12 mouse cellular contexts compared by ENCODE assay signal in genomic region chr2:136914334-136914902, GRCm38 (mm10). TPM values are rescaled to one million over a fixed set of nuclear protein-coding genes. Genes with fewer than 3 reads are reported as not detected.
DNase-seq lines count a peak whose midpoint lies in the region; ATAC-seq and TF ChIP-seq lines count a peak whose summit lies in the region.
"Had no signal": no experiment of that assay in that cellular context is flagged by ENCODE, and none has a peak within 500 bp of the region (broad histone marks: within the 10 kb centered on the region; RNA-seq: fewer than 3 reads in every experiment).

No protein-coding gene starts in this region.

- no peak overlapping the region for H3K9ac ChIP-seq in forebrain, embryonic 16.5 days (replicated peaks; ENCODE audit: low read depth, low read length)
- H3K9ac ChIP-seq: neural tube, embryonic 13.5 days had no signal

- no peak overlapping the region for H3K4me2 ChIP-seq in forebrain, embryonic 16.5 days (ENCODE audit: low read length)
- H3K4me2 ChIP-seq: neural tube, embryonic 13.5 days had no signal

- TF ChIP-seq CTCF in lung, adult 2 months (IDR thresholded peaks at IDR 0.05; ENCODE audit: insufficient read depth, low read length) = peak; percentile 40; the same call in 1 of the 2 replicates

- H3K4me3 ChIP-seq in lung, adult 2 months (replicated peaks; ENCODE audit: extremely low read depth, low read depth, low read length) = no peak overlapping the region
- H3K4me3 ChIP-seq in forebrain, embryonic 16.5 days (replicated peaks; ENCODE audit: low read length) = no peak overlapping the region
- H3K4me3 ChIP-seq: neural tube, embryonic 13.5 days had no signal

- no peaks in the 10 kb centered on the region for H3K9me3 ChIP-seq in forebrain, embryonic 16.5 days (ENCODE audit: control insufficient read depth, low read length)
- H3K9me3 ChIP-seq: neural tube, embryonic 13.5 days had no signal

- H3K27me3 ChIP-seq in forebrain, embryonic 16.5 days (replicated peaks; ENCODE audit: control insufficient read depth, insufficient read depth, low read length) = no peaks in the 10 kb centered on the region
- H3K27me3 ChIP-seq: neural tube, embryonic 13.5 days had no signal

- no peak for DNase-seq in frontal cortex, postnatal 14 days (ENCODE audit: low spot score in 2 of 2)
- no peak for DNase-seq in lung, adult 2 months
- DNase-seq in lung, postnatal 36 days = no peak
- DNase-seq in retina, embryonic 14.5 days (ENCODE audit: low spot score) = peak; percentile 58
- DNase-seq in ovary, postnatal 36 days (ENCODE audit: low spot score) = no peak
- DNase-seq: adrenal gland, adult 8-10 months had no signal

- H3K36me3 ChIP-seq in forebrain, embryonic 16.5 days (ENCODE audit: control insufficient read depth, insufficient read depth) = no peaks in the 10 kb centered on the region
- H3K36me3 ChIP-seq: neural tube, embryonic 13.5 days had no signal

- H3K27ac ChIP-seq in forebrain, embryonic 16.5 days (ENCODE audit: low read length) = no peak overlapping the region
- H3K27ac ChIP-seq: neural tube, embryonic 13.5 days had no signal

- no peak for TF ChIP-seq POLR2A in lung, adult 2 months (IDR thresholded peaks at IDR 0.05; ENCODE audit: borderline replicate concordance, extremely low read depth, low read depth, low read length)

- peaks cover 5% of the 10 kb centered on the region for H3K4me1 ChIP-seq in lung, adult 2 months (ENCODE audit: control insufficient read depth, insufficient read depth, low read length)
- peaks cover 14% of the 10 kb centered on the region for H3K4me1 ChIP-seq in forebrain, embryonic 16.5 days (replicated peaks; ENCODE audit: control insufficient read depth, insufficient read depth, low read length)

- 30% methylated on average over 3 of the region's 3 CpGs for WGBS in lung, adult 2 months
- 49% methylated on average over 3 of the region's 3 CpGs for WGBS in forebrain, embryonic 16.5 days

- peak; percentile 97 for ATAC-seq in frontal cortex, adult (ENCODE audit: low TSS enrichment)
- ATAC-seq in forebrain, embryonic 16.5 days = peak; percentile 62
- ATAC-seq in erythroblast, adult 5-6 weeks (replicated peaks; ENCODE audit: low FRiP score, poor library complexity, severe bottlenecking) = no peak

RNA-seq across cellular contexts. Expression of gene AL731706.1, which starts 23.2 kb away (rescaled TPM):
- 2.6 and 5.3 TPM in 2 replicates for polyA plus RNA-seq in lung, adult 2 months (2012; rRNA removed)
- polyA plus RNA-seq in forebrain, embryonic 16.5 days (2015; fragmentation: Nextera tagmentation; extraction: Ambion mirVana) = 22.3 and 23.3 TPM in 2 replicates
- 3.6 TPM in 1 of 2 replicates, not detected in the other for total RNA-seq in erythroblast, adult 5-6 weeks (2015; ENCODE audit: low replicate concordance)
- 2.4 TPM in 1 of 2 replicates, not detected in the other for total RNA-seq in erythroblast, adult 5-6 weeks (2017; ENCODE audit: low replicate concordance)

RNA-seq across cellular contexts. Expression of gene Mkks, which starts 23.2 kb away (rescaled TPM):
- polyA plus RNA-seq in lung, adult 2 months (2012; rRNA removed) = 3.6 and 4.7 TPM in 2 replicates
- polyA plus RNA-seq in forebrain, embryonic 16.5 days (2015; fragmentation: Nextera tagmentation; extraction: Ambion mirVana) = 13.3 and 16.9 TPM in 2 replicates
- total RNA-seq in erythroblast, adult 5-6 weeks (2015; ENCODE audit: low replicate concordance) = 4.2 TPM in 2 replicates
- 1.2 and 7.0 TPM in 2 replicates for total RNA-seq in erythroblast, adult 5-6 weeks (2017; ENCODE audit: low replicate concordance)

RNA-seq across cellular contexts. Expression of gene Slx4ip, which starts 23.4 kb away (rescaled TPM):
- 0.38 and 0.70 TPM in 2 replicates for polyA plus RNA-seq in lung, adult 2 months (2012; rRNA removed)
- polyA plus RNA-seq in forebrain, embryonic 16.5 days (2015; fragmentation: Nextera tagmentation; extraction: Ambion mirVana) = 12.4 and 12.6 TPM in 2 replicates
- 7.1 and 7.5 TPM in 2 replicates for total RNA-seq in erythroblast, adult 5-6 weeks (2015; ENCODE audit: low replicate concordance)
- 7.5 and 11.3 TPM in 2 replicates for total RNA-seq in erythroblast, adult 5-6 weeks (2017; ENCODE audit: low replicate concordance)

RNA-seq across cellular contexts. Expression of gene AL731706.2, which starts 28.9 kb away (rescaled TPM):
- not detected in 2 replicates for polyA plus RNA-seq in lung, adult 2 months (2012; rRNA removed)
- polyA plus RNA-seq in forebrain, embryonic 16.5 days (2015; fragmentation: Nextera tagmentation; extraction: Ambion mirVana) = 21.2 and 24.6 TPM in 2 replicates
- total RNA-seq in erythroblast, adult 5-6 weeks (2015; ENCODE audit: low replicate concordance) = not detected in 2 replicates
- total RNA-seq in erythroblast, adult 5-6 weeks (2017; ENCODE audit: low replicate concordance) = not detected in 2 replicates
- total RNA-seq: hematopoietic stem cell, adult 5-6 weeks had no signal
- polyA plus RNA-seq: urinary bladder, adult 2 months had no signal
